Mouse (Mus musculus) testis, postnatal 10 days (tissue): ENCODE results near the gene Mlf1.

Experiments
- DNase-seq: peaks from one replicate; pipeline ENCODE4 v3.0.0; 2021; ENCODE audit warnings: low spot score

Mlf1 gene

GRCm38 (mm10) chr3:67447143-67447542 is 73.2 kb downstream of the Mlf1 start:
- DNase-seq = no peak
